Mouse (Mus musculus) neutrophil, adult 5-6 weeks (primary cell): Measurements from ENCODE around the gene Arid5b. TPM values are rescaled to one million over a fixed set of nuclear protein-coding genes. Genes with fewer than 3 reads are reported as not detected.

ENCODE experiments used
- ATAC-seq: fragments of 151-379, 151-347 bp; 2 replicates; pipeline ENCODE4 v1.8.0; 2017; ENCODE audit warnings: mild to moderate bottlenecking, moderate TSS enrichment; ENCODE audit not compliant: insufficient number of reproducible peaks, poor library complexity, low FRiP score, severe bottlenecking; ENCODE audit errors: extremely low read depth
- total RNA-seq: library from RNA; stranded (forward); fragments of 200-1000 nt; gene quantifications from 2 replicates; pipeline ENCODE4 v1.2.3, GENCODE M21; 2017

Arid5b gene
- total RNA-seq, 1 experiment from 2014 or later: 41.2 TPM

GRCm38 (mm10) chr10:68129651-68130050 lies 148.9 kb downstream of the Arid5b start:
- ATAC-seq: no peak

- no peak for ATAC-seq
Measured at GRCm38 (mm10) chr10:68129009-68129408, 149.5 kb downstream of the Arid5b start.

- ATAC-seq: no peak
Measured at GRCm38 (mm10) chr10:68128441-68128848, 150.1 kb downstream of the Arid5b start.

DNA sequence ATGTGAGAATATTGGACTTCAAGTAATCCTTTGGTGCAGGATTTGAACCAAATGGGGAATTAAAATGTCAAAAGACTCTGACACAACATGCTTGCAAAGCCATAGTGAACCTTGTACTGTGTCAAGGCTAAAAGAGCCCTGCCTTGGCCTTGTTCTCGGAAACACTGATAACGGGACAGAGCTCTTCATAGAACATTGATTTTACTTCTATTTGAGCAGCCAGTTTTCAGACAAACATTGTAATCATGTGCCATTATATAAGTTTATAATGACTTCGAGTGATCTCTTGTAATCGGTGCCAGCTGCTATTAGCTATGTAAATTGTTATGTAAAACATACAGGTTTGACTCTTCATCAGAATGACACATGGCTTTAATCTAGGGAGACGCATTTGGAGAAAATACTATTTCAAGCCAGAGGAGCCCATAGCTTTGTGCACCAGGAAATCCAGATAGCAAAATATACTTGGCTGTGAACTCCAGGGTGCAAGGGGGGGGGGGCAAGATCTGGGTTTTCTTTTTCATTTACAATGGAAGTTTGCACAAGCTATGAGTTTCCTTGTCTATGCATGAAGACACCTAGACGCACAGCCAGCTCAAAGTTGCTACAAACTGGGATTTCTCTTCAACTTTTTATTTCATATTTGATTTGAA lies 150.8 kb downstream of the Arid5b start:
- ATAC-seq: no peak

GRCm38 (mm10) chr10:68127104-68127503 lies 151.4 kb downstream of the Arid5b start:
- no peak for ATAC-seq

DNA sequence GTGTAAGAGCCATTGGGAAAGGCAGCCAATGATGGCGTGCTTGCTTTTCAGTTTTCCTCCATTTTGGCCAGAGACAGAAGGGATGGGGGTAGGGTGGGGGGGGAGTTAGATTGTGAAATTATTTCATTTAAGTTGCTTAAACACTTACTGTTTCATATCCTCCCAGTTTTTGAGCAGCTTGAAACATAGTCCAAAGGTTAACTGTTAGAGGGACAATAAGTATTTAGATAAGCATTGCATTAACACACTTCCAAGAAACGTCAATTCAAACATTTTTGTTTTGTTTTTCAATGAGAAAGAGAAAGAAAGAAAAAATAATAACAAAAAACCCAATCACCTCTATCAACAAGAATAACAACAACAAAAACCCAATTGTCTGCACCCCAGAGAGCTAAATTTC lies 152.0 kb downstream of the Arid5b start:
- ATAC-seq: no peak

DNA sequence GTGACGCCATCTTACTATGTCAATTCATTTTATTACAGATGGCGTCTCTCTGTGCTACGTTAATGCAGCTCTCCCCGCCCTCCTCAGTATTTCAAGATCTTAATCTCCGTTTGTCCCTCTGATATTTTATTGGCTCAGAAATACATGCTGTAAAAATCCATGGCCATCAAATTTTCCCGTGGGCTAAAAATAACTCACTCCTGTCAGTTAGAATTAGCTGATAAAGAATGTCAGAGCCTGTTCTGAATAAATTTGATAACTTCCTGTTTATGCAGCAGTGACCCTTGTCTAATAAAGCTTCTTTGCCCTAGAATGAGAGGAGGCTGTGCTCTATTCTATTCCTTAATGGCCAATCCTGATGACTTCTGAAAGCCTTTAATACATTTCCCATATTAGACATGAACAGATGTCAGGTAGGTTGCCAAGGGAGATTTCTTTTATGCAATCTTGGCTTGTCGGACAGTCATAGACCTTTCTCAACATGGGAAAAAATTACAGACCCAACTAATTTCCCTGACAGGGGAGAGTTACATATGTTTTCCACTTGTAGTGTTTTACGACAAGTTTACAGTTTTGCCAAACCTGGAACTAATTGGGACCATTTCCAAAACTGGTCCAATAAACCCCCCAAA lies 152.5 kb downstream of the Arid5b start:
- ATAC-seq: no peak

DNA sequence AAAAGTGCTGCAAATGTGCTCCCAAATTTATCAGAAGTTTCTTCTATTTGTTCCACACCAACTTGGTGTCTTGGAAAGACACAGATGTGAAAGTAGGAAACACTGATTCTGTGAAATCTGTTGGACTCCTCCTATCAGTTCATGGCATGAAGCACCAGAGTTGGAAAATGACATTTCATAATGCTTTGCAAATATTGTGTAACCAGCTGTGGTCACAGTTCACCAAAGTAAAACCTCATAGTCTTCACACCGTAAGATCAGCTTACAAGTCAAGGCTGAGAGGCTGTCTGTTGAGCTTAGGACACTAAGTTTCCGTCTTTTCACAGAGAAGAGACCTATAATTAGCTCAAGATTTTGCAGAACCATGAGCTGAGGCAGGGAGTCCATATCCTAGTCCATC lies 153.6 kb downstream of the Arid5b start:
- ATAC-seq: peak; percentile 72

DNA sequence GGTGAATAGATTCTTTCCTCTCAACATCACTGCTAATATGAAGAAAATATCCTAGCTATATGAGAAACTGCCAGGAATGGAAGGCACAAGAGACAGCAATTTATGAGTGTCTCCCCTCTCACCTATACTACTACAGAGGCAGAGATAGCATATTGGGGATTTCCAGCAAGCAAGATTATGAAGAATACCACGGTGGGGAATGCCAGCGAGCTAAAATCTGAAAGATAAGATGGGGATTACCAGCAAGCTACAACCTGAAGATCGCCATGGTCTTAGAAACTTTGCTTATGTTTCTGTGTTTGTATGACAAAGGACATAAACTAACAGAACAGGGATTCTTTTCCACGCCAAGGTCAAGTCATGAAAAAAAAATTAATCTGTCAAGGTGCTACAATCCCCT lies 155.1 kb downstream of the Arid5b start:
- ATAC-seq: no peak

- ATAC-seq: no peak
Measured at GRCm38 (mm10) chr10:68121960-68122359, 156.6 kb downstream of the Arid5b start.

DNA sequence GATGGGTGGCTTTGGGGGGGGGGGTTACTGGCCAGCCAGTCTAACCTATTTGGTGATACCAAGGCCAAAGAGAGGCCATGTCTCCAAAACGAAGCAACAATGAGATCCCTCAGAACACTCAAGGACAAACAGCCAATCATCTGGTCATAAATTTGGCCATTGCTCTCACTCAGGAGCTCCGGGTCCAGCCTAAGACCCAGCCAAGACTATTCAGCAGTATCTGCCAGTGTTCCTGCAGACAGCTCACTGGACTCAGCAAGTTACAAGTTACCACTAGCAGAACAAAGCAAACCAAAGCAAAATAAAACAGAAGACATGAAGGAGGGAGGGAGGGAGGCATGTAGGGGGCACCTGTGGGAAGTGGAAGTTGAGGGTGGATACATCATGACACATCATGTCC lies 157.3 kb downstream of the Arid5b start:
- ATAC-seq: no peak

DNA sequence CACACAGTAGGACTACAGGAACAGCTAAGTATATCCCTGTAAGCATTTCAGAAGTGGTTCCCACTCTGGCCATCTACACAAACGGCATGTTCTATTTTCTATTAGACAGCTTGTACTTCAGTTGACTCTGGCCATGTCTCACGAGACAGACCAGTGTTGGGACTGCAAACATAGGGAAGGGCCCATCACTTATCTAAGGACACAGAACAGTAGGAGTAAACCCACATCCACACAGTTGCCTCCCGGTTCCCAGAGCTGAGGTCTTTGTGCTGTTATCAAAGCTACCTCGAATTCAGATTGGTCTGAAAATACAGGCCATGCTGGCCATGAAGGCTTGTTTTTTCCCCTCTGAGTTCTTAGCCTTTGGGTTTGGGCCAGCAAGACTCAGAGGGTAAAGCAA lies 158.5 kb downstream of the Arid5b start:
- no peak for ATAC-seq

- peak; percentile 48; the same call in 1 of the 2 replicates for ATAC-seq
Measured at GRCm38 (mm10) chr10:68119285-68119684, 159.3 kb downstream of the Arid5b start.

GRCm38 (mm10) chr10:68114955-68115354 lies 163.6 kb downstream of the Arid5b start:
- no peak for ATAC-seq

DNA sequence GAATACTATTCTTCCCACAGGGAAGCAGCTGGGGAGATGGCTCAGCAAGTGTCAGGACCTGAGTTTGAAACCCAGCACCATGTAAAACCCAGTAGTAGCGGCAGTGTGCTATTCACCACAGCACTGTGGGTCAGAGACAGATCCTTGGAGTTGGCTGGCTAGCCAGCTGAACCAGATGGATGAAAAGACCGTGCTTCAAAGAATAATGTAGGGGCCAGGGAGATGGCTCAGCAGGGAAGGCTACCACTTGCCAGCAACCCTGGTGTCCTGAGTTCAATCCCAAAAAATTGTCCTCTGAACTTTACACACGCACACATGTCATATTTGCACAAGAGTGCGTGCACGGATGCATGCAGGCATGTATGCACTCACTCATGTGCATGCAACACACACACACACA lies 164.9 kb downstream of the Arid5b start:
- no peak for ATAC-seq

GRCm38 (mm10) chr10:68112983-68113382 lies 165.6 kb downstream of the Arid5b start:
- ATAC-seq: no peak

DNA sequence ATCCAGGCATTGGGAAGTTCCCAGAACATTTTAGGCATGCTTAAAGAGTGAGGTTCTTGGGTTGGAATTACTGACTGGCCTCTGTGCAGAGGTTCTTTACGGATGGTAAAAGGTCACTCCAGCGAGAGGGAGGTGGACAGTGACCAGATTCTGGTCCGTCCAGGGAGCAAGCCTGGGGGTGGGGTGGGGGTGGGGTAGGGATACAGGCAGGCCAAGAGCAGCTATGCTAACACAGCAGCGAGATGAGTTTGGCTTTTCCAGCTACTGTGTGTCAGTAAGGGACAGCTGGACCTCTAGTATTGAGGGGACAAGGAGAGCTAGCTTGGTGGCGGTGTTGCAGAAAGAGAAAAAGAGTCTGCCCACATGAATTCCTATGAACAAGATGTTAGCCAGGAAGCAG lies 167.9 kb downstream of the Arid5b start:
- no peak for ATAC-seq

DNA sequence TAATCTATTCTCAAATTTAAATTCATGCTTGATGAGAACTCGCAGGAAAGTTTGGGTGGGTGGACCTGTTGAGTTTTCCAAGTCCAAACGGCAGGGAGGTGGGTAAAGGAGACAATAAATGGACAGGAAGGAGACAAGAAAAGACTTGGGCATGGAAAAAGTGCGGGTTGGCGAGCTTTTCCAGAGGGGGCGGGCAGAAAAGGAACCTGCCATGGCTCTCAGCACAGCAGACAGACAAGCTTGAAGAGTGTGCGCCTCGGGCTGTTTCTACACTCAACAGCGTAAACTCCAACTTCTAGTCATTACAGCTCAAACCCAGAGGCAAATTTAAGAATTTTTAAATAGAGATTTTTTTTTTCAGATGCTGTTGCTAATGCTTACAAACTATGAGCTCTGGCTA lies 168.4 kb downstream of the Arid5b start:
- ATAC-seq: no peak

GRCm38 (mm10) chr10:68109651-68110050 lies 168.9 kb downstream of the Arid5b start:
- ATAC-seq: no peak

GRCm38 (mm10) chr10:68107716-68108115 lies 170.8 kb downstream of the Arid5b start:
- ATAC-seq: no peak
